Mouse (Mus musculus): Measurements from ENCODE around the gene Glrx. TPM values are rescaled to one million over a fixed set of nuclear protein-coding genes. Genes with fewer than 3 reads are reported as not detected.
"Not testable (repeated sequence)": the region's sequence is repeated elsewhere in the genome, so short reads cannot be mapped to it uniquely, and the experiment has no call there.

Gene Glrx
- polyA plus RNA-seq, 1 experiment: 11.9 TPM

DNA sequence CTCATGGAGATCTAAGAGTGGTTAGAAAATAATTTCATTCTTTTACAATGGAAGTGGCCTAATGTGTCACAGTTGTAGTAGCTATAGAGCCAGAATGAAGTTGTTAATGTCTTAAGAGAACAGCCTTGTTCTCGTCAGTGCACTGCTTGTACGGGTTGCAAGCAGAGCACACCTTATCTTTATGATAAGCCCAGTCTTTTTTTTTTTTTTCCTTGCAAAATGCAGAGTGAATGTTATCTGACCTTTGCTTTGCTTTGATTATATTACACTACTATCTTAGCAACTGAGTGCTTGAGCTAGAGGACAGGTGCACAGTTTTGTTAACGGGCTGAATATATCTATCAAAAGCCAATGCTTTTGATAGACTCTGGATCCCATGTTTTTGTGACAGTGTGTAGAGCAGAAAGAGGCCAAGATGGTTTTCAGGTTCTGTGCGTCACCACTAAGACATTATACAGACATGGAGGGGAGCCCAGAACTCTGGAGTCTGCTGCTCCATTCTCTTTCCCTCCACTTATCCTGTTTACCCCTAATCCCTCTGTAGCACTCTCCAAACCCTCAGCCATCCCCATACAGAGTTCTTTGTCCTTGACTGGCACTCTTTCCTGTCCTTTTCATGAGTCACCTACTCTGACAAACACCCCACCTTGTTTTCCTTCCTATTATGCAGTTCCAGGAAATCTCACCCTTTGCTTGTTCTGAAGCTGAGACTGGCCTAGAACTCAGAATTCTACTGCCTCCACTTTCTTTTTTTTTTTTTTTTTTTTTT lies 35.1 kb downstream of the Glrx start:
- Histone ChIP-seq H3K9me3 (replicated peaks; ENCODE audit: control insufficient read depth, insufficient read depth, low read length, poor library complexity, severe bottlenecking) (no peaks in the 10 kb centered on the region), H3K27me3 (ENCODE audit: control insufficient read depth, insufficient read depth, low read length, poor library complexity, severe bottlenecking) (no peaks in the 10 kb centered on the region), H3K36me3 (ENCODE audit: control insufficient read depth, insufficient read depth, low read length, poor library complexity, severe bottlenecking) (no peaks in the 10 kb centered on the region), H3K9ac (ENCODE audit: low read depth, poor library complexity, severe bottlenecking) (no peak overlapping the region), H3K4me3 (ENCODE audit: low read depth, low read length) (no peak overlapping the region), H3K4me1 (ENCODE audit: control insufficient read depth, insufficient read depth, low read length) (peaks cover 5% of the 10 kb centered on the region), H3K27ac (ENCODE audit: insufficient read depth, low read length) (no peak overlapping the region)
- TF ChIP-seq CTCF (IDR thresholded peaks at IDR 0.05; ENCODE audit: low read depth, low read length) (no peak), POLR2A (IDR thresholded peaks at IDR 0.05; ENCODE audit: insufficient read depth, low read length) (no peak), EP300 (IDR thresholded peaks at IDR 0.05; ENCODE audit: insufficient read depth, low read depth, low read length) (no peak)

DNA sequence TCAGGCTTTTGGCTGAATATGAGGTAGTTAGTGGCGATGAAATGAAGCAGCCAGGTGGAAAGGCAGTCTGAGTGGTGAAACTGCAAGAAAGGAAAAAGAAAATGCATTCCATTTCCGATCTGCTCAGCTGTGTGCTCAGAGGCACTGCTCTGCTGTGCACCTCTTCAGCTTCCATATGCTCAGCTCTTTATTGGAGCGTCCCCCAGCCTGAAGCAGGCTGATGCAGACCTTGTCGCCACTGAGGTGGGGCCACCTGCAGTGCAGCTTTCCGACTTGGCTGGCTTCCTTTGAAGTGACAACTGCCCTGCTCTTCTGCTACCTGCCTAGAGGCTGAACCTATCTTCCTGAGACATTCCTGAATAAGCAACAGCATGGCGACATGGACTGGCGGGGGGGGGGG lies 36.5 kb downstream of the Glrx start:
- H3K36me3 ChIP-seq (ENCODE audit: control insufficient read depth, insufficient read depth, low read length, poor library complexity, severe bottlenecking); H3K27ac ChIP-seq (ENCODE audit: insufficient read depth, low read length); H3K9ac ChIP-seq (ENCODE audit: low read depth, poor library complexity, severe bottlenecking); H3K4me3 ChIP-seq (ENCODE audit: low read depth, low read length); H3K9me3 ChIP-seq (replicated peaks; ENCODE audit: control insufficient read depth, insufficient read depth, low read length, poor library complexity, severe bottlenecking); H3K27me3 ChIP-seq (ENCODE audit: control insufficient read depth, insufficient read depth, low read length, poor library complexity, severe bottlenecking); H3K4me1 ChIP-seq (ENCODE audit: control insufficient read depth, insufficient read depth, low read length): not testable (repeated sequence)

DNA sequence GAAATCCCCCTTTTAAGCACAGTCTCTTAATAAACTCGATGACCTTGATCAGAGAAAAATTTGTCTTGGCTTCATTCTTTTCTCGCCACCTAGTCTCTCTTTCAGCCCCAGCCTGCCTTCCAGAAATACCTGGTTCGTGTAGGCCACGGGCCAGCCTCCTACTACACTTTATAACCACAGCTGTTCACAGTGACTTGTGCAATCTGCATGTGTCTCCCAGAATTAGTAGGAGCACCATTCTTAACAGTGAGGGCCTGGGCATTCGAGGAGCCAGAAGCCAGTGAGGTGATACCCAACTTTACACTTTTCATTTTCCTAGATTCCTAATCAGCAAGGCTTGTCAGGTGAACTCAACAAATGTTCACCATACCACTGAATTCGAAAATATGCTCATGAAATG lies 36.9 kb downstream of the Glrx start:
- Histone ChIP-seq H3K27me3 (ENCODE audit: control insufficient read depth, insufficient read depth, low read length, poor library complexity, severe bottlenecking) (no peaks in the 10 kb centered on the region), H3K27ac (ENCODE audit: insufficient read depth, low read length) (no peak overlapping the region), H3K4me1 (ENCODE audit: control insufficient read depth, insufficient read depth, low read length) (peaks cover 5% of the 10 kb centered on the region), H3K36me3 (ENCODE audit: control insufficient read depth, insufficient read depth, low read length, poor library complexity, severe bottlenecking) (no peaks in the 10 kb centered on the region), H3K9me3 (replicated peaks; ENCODE audit: control insufficient read depth, insufficient read depth, low read length, poor library complexity, severe bottlenecking) (no peaks in the 10 kb centered on the region), H3K9ac (ENCODE audit: low read depth, poor library complexity, severe bottlenecking) (no peak overlapping the region), H3K4me3 (ENCODE audit: low read depth, low read length) (no peak overlapping the region)
- TF ChIP-seq CTCF (IDR thresholded peaks at IDR 0.05; ENCODE audit: low read depth, low read length): no peak

DNA sequence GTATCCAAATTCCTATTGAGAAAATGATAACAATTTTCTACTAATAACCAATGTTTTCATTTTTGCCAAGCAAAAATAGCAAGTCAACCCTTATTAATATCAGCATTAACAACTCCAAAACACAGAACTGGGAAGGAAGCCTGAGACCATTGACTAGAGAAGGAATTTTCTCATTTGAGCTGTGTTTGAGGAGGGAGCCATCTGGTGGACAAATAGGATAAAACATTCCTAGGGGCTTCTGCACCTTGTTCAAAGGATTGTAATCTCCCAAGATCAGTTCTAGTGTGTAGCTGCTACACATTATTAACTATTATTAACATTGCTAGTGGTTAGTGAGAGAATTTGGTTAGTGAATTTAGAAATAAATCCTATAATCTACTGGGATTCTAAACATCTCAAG lies 38.2 kb downstream of the Glrx start:
- no peak for TF ChIP-seq POLR2A (IDR thresholded peaks at IDR 0.05; ENCODE audit: insufficient read depth, low read length)
- no peak for TF ChIP-seq CTCF (IDR thresholded peaks at IDR 0.05; ENCODE audit: low read depth, low read length)
- TF ChIP-seq EP300 (IDR thresholded peaks at IDR 0.05; ENCODE audit: insufficient read depth, low read depth, low read length): no peak
- Histone ChIP-seq H3K9me3 (replicated peaks; ENCODE audit: control insufficient read depth, insufficient read depth, low read length, poor library complexity, severe bottlenecking) (no peaks in the 10 kb centered on the region), H3K27me3 (ENCODE audit: control insufficient read depth, insufficient read depth, low read length, poor library complexity, severe bottlenecking) (no peaks in the 10 kb centered on the region), H3K36me3 (ENCODE audit: control insufficient read depth, insufficient read depth, low read length, poor library complexity, severe bottlenecking) (no peaks in the 10 kb centered on the region), H3K27ac (ENCODE audit: insufficient read depth, low read length) (no peak overlapping the region), H3K4me3 (ENCODE audit: low read depth, low read length) (no peak overlapping the region), H3K4me1 (ENCODE audit: control insufficient read depth, insufficient read depth, low read length) (peaks cover 5% of the 10 kb centered on the region), H3K9ac (ENCODE audit: low read depth, poor library complexity, severe bottlenecking) (no peak overlapping the region)

DNA sequence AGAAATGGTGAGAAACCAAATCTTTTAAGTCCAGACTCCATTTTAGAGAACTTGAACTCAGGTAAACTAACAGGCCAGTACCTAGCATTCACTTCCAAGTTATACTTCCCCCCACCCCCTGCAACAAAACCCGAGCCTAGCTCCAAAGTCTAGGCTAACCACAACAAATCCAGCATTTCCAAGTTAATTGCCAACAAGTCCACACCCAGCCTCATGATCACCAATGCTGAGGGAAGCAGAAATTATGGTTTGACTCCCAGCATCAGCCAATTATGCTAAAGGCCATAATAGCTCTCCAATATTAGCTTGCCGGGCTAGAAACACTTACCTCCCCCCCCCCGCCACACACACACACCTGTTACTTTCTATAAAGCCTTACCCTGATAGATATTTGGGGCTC lies 40.1 kb downstream of the Glrx start:
- Histone ChIP-seq H3K27me3 (ENCODE audit: control insufficient read depth, insufficient read depth, low read length, poor library complexity, severe bottlenecking) (no peaks in the 10 kb centered on the region), H3K4me1 (ENCODE audit: control insufficient read depth, insufficient read depth, low read length) (peaks cover 2% of the 10 kb centered on the region), H3K9me3 (replicated peaks; ENCODE audit: control insufficient read depth, insufficient read depth, low read length, poor library complexity, severe bottlenecking) (0 out of 2 replicates have a peak, but pooled peaks cover 1% of the 10 kb centered on the region), H3K36me3 (ENCODE audit: control insufficient read depth, insufficient read depth, low read length, poor library complexity, severe bottlenecking) (no peaks in the 10 kb centered on the region), H3K27ac (ENCODE audit: insufficient read depth, low read length) (no peak overlapping the region), H3K4me3 (ENCODE audit: low read depth, low read length) (no peak overlapping the region), H3K9ac (ENCODE audit: low read depth, poor library complexity, severe bottlenecking) (no peak overlapping the region)
- no peak for TF ChIP-seq CTCF (IDR thresholded peaks at IDR 0.05; ENCODE audit: low read depth, low read length)

DNA sequence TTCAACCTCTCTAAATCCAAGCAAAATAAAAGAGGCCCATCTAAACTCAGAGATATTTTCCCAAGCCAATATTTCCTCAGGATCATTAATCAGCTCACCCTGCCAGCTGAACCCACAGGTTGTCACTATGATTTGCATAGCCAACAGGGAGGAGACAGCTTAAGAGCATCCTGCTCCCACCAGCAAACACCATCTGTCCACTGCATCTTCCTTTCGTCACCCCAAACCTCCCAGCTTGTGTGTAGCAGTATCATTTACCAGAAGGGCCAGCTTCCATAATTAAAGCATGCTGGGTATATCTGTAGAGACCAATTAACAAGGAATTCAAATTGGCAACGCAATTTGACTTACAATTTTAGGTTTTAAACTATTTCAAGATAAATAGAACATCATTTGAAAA lies 40.8 kb downstream of the Glrx start:
- Histone ChIP-seq H3K36me3 (ENCODE audit: control insufficient read depth, insufficient read depth, low read length, poor library complexity, severe bottlenecking) (no peaks in the 10 kb centered on the region), H3K4me3 (ENCODE audit: low read depth, low read length) (no peak overlapping the region), H3K9ac (ENCODE audit: low read depth, poor library complexity, severe bottlenecking) (no peak overlapping the region), H3K27ac (ENCODE audit: insufficient read depth, low read length) (no peak overlapping the region), H3K4me1 (ENCODE audit: control insufficient read depth, insufficient read depth, low read length) (peaks cover 2% of the 10 kb centered on the region), H3K27me3 (ENCODE audit: control insufficient read depth, insufficient read depth, low read length, poor library complexity, severe bottlenecking) (no peaks in the 10 kb centered on the region), H3K9me3 (replicated peaks; ENCODE audit: control insufficient read depth, insufficient read depth, low read length, poor library complexity, severe bottlenecking) (0 out of 2 replicates have a peak, but pooled peaks cover 3% of the 10 kb centered on the region)
- TF ChIP-seq EP300 (IDR thresholded peaks at IDR 0.05; ENCODE audit: insufficient read depth, low read depth, low read length): no peak
- no peak for TF ChIP-seq POLR2A (IDR thresholded peaks at IDR 0.05; ENCODE audit: insufficient read depth, low read length)
- TF ChIP-seq CTCF (IDR thresholded peaks at IDR 0.05; ENCODE audit: low read depth, low read length): no peak

All from ES-Bruce4 (cell line).